Mouse (Mus musculus) ovary, postnatal 10 days (tissue): ENCODE data around the gene Irs4.

Experiments used
- DNase-seq: peaks from one replicate; pipeline ENCODE4 v3.0.0; 2022; ENCODE audit warnings: low spot score

The Irs4 gene

DNA sequence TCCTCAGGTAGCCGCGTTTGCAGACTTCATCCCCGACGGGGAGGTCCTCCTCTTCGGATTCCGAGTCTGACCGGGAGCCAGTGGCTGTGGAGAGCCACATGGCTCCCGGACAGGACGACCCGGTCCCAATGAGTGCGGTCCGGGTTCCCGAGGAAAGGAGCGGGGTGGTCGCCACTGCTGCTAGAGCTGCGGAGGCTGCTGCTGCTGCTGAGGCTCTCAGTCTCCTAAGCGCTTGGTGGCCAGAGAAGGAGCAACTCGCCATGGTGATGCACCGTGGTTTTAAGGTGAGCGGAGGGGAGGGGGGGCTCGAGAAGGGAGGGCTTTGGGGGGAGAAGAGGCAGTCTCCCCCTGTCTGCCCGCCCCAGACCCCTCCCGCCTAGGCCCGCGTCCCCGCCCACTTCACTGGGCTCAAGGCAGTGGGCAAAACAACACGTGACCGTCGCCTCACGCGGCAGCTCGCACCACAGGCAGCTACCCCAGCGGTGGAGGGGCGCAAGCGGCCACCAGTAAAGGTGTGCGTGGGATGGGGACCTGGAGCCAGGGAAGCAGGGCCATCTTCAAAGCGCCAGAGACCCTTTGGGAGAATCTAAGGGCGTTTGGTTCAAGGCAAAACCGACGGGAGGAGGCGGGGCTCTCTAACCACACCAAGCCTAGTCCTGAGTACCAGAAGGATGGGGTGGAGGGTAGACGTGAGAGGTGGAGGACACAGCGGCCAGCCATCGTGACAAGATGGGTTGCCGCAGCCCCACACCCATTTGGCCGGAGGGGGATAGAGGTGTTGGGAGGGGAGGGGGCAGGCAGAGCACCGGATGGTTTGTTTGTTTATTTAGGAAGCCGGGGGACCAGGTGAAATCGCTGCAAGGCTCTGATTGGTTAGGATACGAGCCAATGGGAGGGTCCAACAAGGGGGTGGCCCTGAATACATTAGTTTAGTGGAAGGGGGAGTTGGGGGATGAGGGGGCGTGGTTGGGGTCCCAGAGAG lies at the start of gene Irs4:
Gene Irs4 (minus strand): TSS at position 327 of the 982 bp plus-strand sequence.
- DNase-seq, result no peak

DNA sequence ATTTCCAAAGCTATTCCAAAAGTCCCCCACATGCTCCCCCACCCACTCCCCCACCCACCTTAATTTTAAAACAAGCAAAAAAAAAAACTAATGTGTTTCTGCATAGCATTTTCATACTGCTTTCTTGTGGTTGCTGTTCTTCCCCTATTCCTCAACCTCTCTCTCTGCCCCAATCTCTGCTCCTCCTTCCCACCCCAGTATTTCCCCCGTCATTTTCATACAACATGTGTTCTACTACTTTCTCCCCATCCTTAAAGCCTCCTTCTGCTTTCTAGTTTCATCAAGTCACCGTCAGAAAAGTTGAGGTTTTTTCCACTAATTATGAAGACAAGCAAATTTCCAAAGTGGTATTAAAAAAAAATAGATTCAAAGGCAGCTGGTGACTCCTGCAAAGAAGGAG lies 25.3 kb upstream of the Irs4 start:
- DNase-seq, result no peak

- no peak for DNase-seq
Observed at GRCm38 (mm10) chrX:141729570-141729969, 4.5 kb upstream of the Irs4 start.

- DNase-seq, result no peak
Observed at GRCm38 (mm10) chrX:141724391-141724891, 622 bp downstream of the Irs4 start.

- DNase-seq, result no peak
Observed at GRCm38 (mm10) chrX:141723936-141724335, 1.1 kb downstream of the Irs4 start.

DNA sequence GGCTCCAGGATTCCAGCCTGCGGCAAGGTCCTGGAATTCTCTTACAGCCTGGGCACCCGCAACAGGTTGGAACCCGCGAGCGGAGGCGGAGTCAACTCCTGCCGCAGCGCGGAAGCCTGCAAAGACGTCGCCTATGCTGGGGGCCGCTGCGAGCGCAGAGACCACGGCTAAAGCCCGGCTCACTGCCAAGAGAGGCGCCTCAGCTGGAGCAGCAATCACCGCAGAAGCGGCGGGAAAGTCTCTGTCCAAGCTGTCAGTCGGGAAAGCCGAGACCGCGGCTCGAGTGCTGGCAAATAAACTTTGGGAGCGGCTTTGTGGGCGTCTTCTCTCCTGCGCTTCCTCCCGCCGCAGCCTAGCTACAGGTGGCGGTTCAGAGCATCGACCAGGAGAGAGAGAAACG lies 3.3 kb downstream of the Irs4 start:
- DNase-seq, result no peak
